Mouse (Mus musculus) midbrain, embryonic 16.5 days (tissue): ENCODE data around the gene Rbm19. TPM values are rescaled to one million over a fixed set of nuclear protein-coding genes. Genes with fewer than 3 reads are reported as not detected.

ENCODE experiments used
- ATAC-seq: fragments of 200-750 bp; cut with Nextera tagmentation; 2 replicates; pipeline ENCODE4 v1.8.0; 2017; ENCODE audit warnings: moderate TSS enrichment
- H3K27ac ChIP-seq: fragments of 300-500 bp; sonication (generic); 2 replicates; pipeline ENCODE4 v1.5.1; 2014; ENCODE audit warnings: mild to moderate bottlenecking, low read length, mixed read lengths
- H3K27me3 ChIP-seq: fragments of 300-500 bp; sonication (generic); 2 replicates; pipeline ENCODE4 v1.6.1; 2014; ENCODE audit warnings: low read depth, low read length, mixed read lengths; ENCODE audit not compliant: control insufficient read depth, insufficient read depth
- H3K36me3 ChIP-seq: fragments of 300-500 bp; sonication (generic); 2 replicates; pipeline ENCODE4 v1.6.1; 2014; ENCODE audit warnings: mild to moderate bottlenecking, low read length, moderate library complexity, mixed read lengths; ENCODE audit not compliant: control insufficient read depth, insufficient read depth
- H3K4me1 ChIP-seq: fragments of 300-500 bp; sonication (generic); 2 replicates; pipeline ENCODE4 v1.6.1; 2014; ENCODE audit warnings: mild to moderate bottlenecking, low read length, mixed read lengths; ENCODE audit not compliant: control insufficient read depth, insufficient read depth
- H3K4me2 ChIP-seq: fragments of 300-500 bp; sonication (generic); 2 replicates; pipeline ENCODE4 v1.6.1; 2014; ENCODE audit warnings: mild to moderate bottlenecking, low read length, mixed read lengths
- H3K4me3 ChIP-seq: fragments of 300-500 bp; sonication (generic); 2 replicates; pipeline ENCODE4 v1.5.1; 2014; ENCODE audit warnings: low read depth, mild to moderate bottlenecking, low read length, moderate library complexity, mixed read lengths
- H3K9ac ChIP-seq: fragments of 300-500 bp; sonication (generic); 2 replicates; pipeline ENCODE4 v1.6.1; 2014; ENCODE audit warnings: low read depth, low read length, mixed read lengths
- H3K9me3 ChIP-seq: fragments of 300-500 bp; sonication (generic); replicated peaks from 2 replicates; pipeline ENCODE4 v1.6.1; 2014; ENCODE audit warnings: mild to moderate bottlenecking, low read length, mixed read lengths; ENCODE audit not compliant: control insufficient read depth, poor library complexity, severe bottlenecking
- WGBS: fragments of 180-500 bp; shearing (Covaris S2); extraction: QIAGEN DNeasy Blood & Tissue Kit; methylation state at CpG from one replicate; pipeline ENCODE4 v1.1.7; 2014; 5-methylcytosine and 5-hydroxymethylcytosine counted together
- polyA plus RNA-seq: library from polyadenylated mRNA; unstranded; fragments of >200 nt; fragmentation: Nextera tagmentation; extraction: Ambion mirVana; gene quantifications from 2 replicates; pipeline ENCODE4 v1.2.1, GENCODE M21; 2015

Gene Rbm19
- polyA plus RNA-seq, 1 experiment from 2014 or later, result 19.3 TPM

GRCm38 (mm10) chr5:120214511-120214910 lies 98.2 kb downstream of the Rbm19 start:
- no peaks in the 10 kb centered on the region for H3K36me3 ChIP-seq
- no peak overlapping the region for H3K4me3 ChIP-seq
- no peak overlapping the region for H3K27ac ChIP-seq
- H3K9me3 ChIP-seq, result no peaks in the 10 kb centered on the region
- no peak overlapping the region for H3K9ac ChIP-seq
- no peak for ATAC-seq
- no peak overlapping the region for H3K4me2 ChIP-seq
- WGBS, result 73% methylated on average over 3 of the region's 3 CpGs
- H3K27me3 ChIP-seq, result no peaks in the 10 kb centered on the region
- H3K4me1 ChIP-seq, result peaks cover 17% of the 10 kb centered on the region

GRCm38 (mm10) chr5:120221216-120221615 lies 105.0 kb downstream of the Rbm19 start:
- ATAC-seq, result no peak
- H3K4me3 ChIP-seq, result no peak overlapping the region
- H3K9me3 ChIP-seq, result no peaks in the 10 kb centered on the region
- H3K4me2 ChIP-seq, result no peak overlapping the region
- peaks cover 8% of the 10 kb centered on the region; the same call in 1 of the 2 replicates for H3K4me1 ChIP-seq
- no peaks in the 10 kb centered on the region for H3K36me3 ChIP-seq
- no peak overlapping the region for H3K9ac ChIP-seq
- peaks cover 12% of the 10 kb centered on the region; the same call in 1 of the 2 replicates for H3K27me3 ChIP-seq
- H3K27ac ChIP-seq, result no peak overlapping the region
- WGBS, result 3% methylated on average over 4 of the region's 4 CpGs

GRCm38 (mm10) chr5:120225383-120225782 lies 109.1 kb downstream of the Rbm19 start:
- H3K9ac ChIP-seq, result no peak overlapping the region
- 16% methylated on average over 14 of the region's 14 CpGs for WGBS
- H3K9me3 ChIP-seq, result no peaks in the 10 kb centered on the region
- no peak for ATAC-seq
- H3K4me1 ChIP-seq, result peaks cover 17% of the 10 kb centered on the region; the same call in 1 of the 2 replicates
- H3K27me3 ChIP-seq, result peaks cover 12% of the 10 kb centered on the region; the same call in 1 of the 2 replicates
- H3K27ac ChIP-seq, result no peak overlapping the region; the same call in 1 of the 2 replicates
- H3K36me3 ChIP-seq, result no peaks in the 10 kb centered on the region
- no peak overlapping the region for H3K4me3 ChIP-seq
- no peak overlapping the region for H3K4me2 ChIP-seq

- WGBS, result 31% methylated on average over 20 of the region's 20 CpGs
- peaks cover 38% of the 10 kb centered on the region for H3K4me1 ChIP-seq
- H3K9me3 ChIP-seq, result no peaks in the 10 kb centered on the region
- no peak for ATAC-seq
- H3K9ac ChIP-seq, result no peak overlapping the region
- H3K27me3 ChIP-seq, result peaks cover 3% of the 10 kb centered on the region; the same call in 1 of the 2 replicates
- H3K36me3 ChIP-seq, result no peaks in the 10 kb centered on the region
- H3K27ac ChIP-seq, result no peak overlapping the region
- no peak overlapping the region for H3K4me2 ChIP-seq
- H3K4me3 ChIP-seq, result no peak overlapping the region
Observed at GRCm38 (mm10) chr5:120228613-120229409, 112.5 kb downstream of the Rbm19 start.

GRCm38 (mm10) chr5:120231435-120232147 lies 115.3 kb downstream of the Rbm19 start:
- 2% methylated on average over 22 of the region's 25 CpGs for WGBS
- H3K36me3 ChIP-seq, result no peaks in the 10 kb centered on the region
- H3K9ac ChIP-seq, result peak overlapping the region; percentile 58
- no peaks in the 10 kb centered on the region for H3K9me3 ChIP-seq
- no peaks in the 10 kb centered on the region for H3K27me3 ChIP-seq
- H3K4me3 ChIP-seq, result peak overlapping the region; percentile 21
- peak; percentile 75 for ATAC-seq
- peak overlapping the region; percentile 56 for H3K4me2 ChIP-seq
- peak overlapping the region; percentile 89 for H3K27ac ChIP-seq
- H3K4me1 ChIP-seq, result peaks cover 32% of the 10 kb centered on the region

- WGBS, result 65% methylated on average over 5 of the region's 5 CpGs
- peak overlapping the region; percentile 58 for H3K27ac ChIP-seq
- no peak overlapping the region for H3K4me2 ChIP-seq
- 0 out of 2 replicates have a peak, but pooled peaks cover 2% of the 10 kb centered on the region for H3K9me3 ChIP-seq
- no peak overlapping the region for H3K4me3 ChIP-seq
- 0 out of 2 replicates have a peak, but pooled peaks cover 4% of the 10 kb centered on the region for H3K27me3 ChIP-seq
- no peak for ATAC-seq
- no peaks in the 10 kb centered on the region for H3K36me3 ChIP-seq
- no peak overlapping the region for H3K9ac ChIP-seq
- H3K4me1 ChIP-seq, result peaks cover 22% of the 10 kb centered on the region
Observed at GRCm38 (mm10) chr5:120235147-120235546, 118.9 kb downstream of the Rbm19 start.

GRCm38 (mm10) chr5:120235571-120235970 lies 119.3 kb downstream of the Rbm19 start:
- peak overlapping the region; percentile 58 for H3K27ac ChIP-seq
- H3K9me3 ChIP-seq, result 0 out of 2 replicates have a peak, but pooled peaks cover 2% of the 10 kb centered on the region
- ATAC-seq, result no peak
- no peak overlapping the region; the same call in 1 of the 2 replicates for H3K9ac ChIP-seq
- 61% methylated on average over 11 of the region's 11 CpGs for WGBS
- H3K27me3 ChIP-seq, result 0 out of 2 replicates have a peak, but pooled peaks cover 4% of the 10 kb centered on the region
- H3K4me1 ChIP-seq, result peaks cover 20% of the 10 kb centered on the region
- no peak overlapping the region for H3K4me2 ChIP-seq
- H3K36me3 ChIP-seq, result no peaks in the 10 kb centered on the region
- no peak overlapping the region for H3K4me3 ChIP-seq

- H3K27ac ChIP-seq, result no peak overlapping the region
- H3K4me1 ChIP-seq, result no peaks in the 10 kb centered on the region; the same call in 1 of the 2 replicates
- H3K9me3 ChIP-seq, result 0 out of 2 replicates have a peak, but pooled peaks cover 2% of the 10 kb centered on the region
- no peaks in the 10 kb centered on the region for H3K36me3 ChIP-seq
- 94% methylated on average over 7 of the region's 7 CpGs for WGBS
- H3K27me3 ChIP-seq, result 0 out of 2 replicates have a peak, but pooled peaks cover 8% of the 10 kb centered on the region
- no peak overlapping the region for H3K4me2 ChIP-seq
- H3K4me3 ChIP-seq, result no peak overlapping the region
- no peak overlapping the region for H3K9ac ChIP-seq
- ATAC-seq, result no peak
Observed at GRCm38 (mm10) chr5:120240071-120240470, 123.8 kb downstream of the Rbm19 start.
